Mouse (Mus musculus): ENCODE measurements around the gene Psmb3. TPM values are rescaled to one million over a fixed set of nuclear protein-coding genes. Genes with fewer than 3 reads are reported as not detected.
A peak's percentile ranks its signal among the peaks of the same experiment; 100 is the strongest.

Gene Psmb3
- polyA plus RNA-seq, 1 experiment from 2014 or later, result 642 TPM

- H3K27ac ChIP-seq, result peak overlapping the region; percentile 66
- H3K4me1 ChIP-seq (replicated peaks), result peaks cover 40% of the 10 kb centered on the region
- WGBS, result 74% methylated on average over 11 of the region's 11 CpGs
- peak overlapping the region; percentile 53 for H3K4me3 ChIP-seq
- no peaks in the 10 kb centered on the region for H3K27me3 ChIP-seq (ENCODE audit: insufficient read depth, poor library complexity, severe bottlenecking)
- no peak for DNase-seq (ENCODE audit: low spot score)
- H3K9me3 ChIP-seq, result no peaks in the 10 kb centered on the region
- peaks cover 65% of the 10 kb centered on the region for H3K36me3 ChIP-seq
Measured at GRCm38 (mm10) chr11:97686322-97686908, 16.8 kb upstream of the Psmb3 start.

DNA sequence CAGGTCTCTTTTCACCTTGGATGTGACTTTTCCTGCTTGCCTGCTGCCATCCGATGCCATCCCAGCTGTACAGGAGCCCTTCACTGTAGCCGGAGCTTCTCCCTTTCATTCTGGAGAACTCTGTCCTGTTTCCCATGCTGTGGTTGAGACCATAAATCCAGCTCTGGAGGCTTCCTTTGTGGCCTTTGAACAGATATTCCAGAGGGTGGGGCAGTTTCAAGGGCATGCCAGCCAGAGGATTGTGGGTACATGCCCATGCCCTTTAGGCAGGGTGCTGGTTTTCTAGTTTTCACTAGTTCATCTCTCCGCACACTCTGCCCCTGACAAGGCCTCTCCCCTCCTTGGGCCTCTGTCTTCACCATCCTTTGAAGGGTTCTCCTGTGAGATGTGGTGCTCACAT, 16.1 kb upstream of the Psmb3 start:
- H3K27ac ChIP-seq, result peak overlapping the region; percentile 42; the same call in 1 of the 2 replicates
- H3K36me3 ChIP-seq, result peaks cover 65% of the 10 kb centered on the region
- H3K4me3 ChIP-seq, result peak overlapping the region; percentile 53
- DNase-seq (ENCODE audit: low spot score), result no peak
- WGBS, result 94% methylated on average over 3 of the region's 3 CpGs
- H3K9me3 ChIP-seq, result no peaks in the 10 kb centered on the region
- H3K4me1 ChIP-seq (replicated peaks), result peaks cover 40% of the 10 kb centered on the region
- H3K27me3 ChIP-seq (ENCODE audit: insufficient read depth, poor library complexity, severe bottlenecking), result no peaks in the 10 kb centered on the region

GRCm38 (mm10) chr11:97689861-97690260, 13.3 kb upstream of the Psmb3 start:
- no peaks in the 10 kb centered on the region for H3K27me3 ChIP-seq (ENCODE audit: insufficient read depth, poor library complexity, severe bottlenecking)
- peaks cover 67% of the 10 kb centered on the region for H3K36me3 ChIP-seq
- no peak overlapping the region for H3K4me3 ChIP-seq
- peaks cover 39% of the 10 kb centered on the region for H3K4me1 ChIP-seq (replicated peaks)
- H3K27ac ChIP-seq, result no peak overlapping the region
- DNase-seq (ENCODE audit: low spot score), result peak; percentile 77
- 35% methylated on average over 10 of the region's 10 CpGs for WGBS
- no peaks in the 10 kb centered on the region for H3K9me3 ChIP-seq

GRCm38 (mm10) chr11:97694435-97694834, 8.8 kb upstream of the Psmb3 start:
- no peak for DNase-seq (ENCODE audit: low spot score)
- Histone ChIP-seq H3K36me3 (peaks cover 52% of the 10 kb centered on the region), H3K27me3 (ENCODE audit: insufficient read depth, poor library complexity, severe bottlenecking) (no peaks in the 10 kb centered on the region), H3K9me3 (no peaks in the 10 kb centered on the region), H3K4me3 (0 out of 2 replicates have a peak overlapping the region, but pooled peaks have one; percentile 14), H3K27ac (peak overlapping the region; percentile 37), H3K4me1 (replicated peaks) (peaks cover 52% of the 10 kb centered on the region)
- WGBS, result 90% methylated on average over 4 of the region's 4 CpGs

- peak overlapping the region; percentile 68 for H3K27ac ChIP-seq
- no peaks in the 10 kb centered on the region for H3K27me3 ChIP-seq (ENCODE audit: insufficient read depth, poor library complexity, severe bottlenecking)
- no peak for DNase-seq (ENCODE audit: low spot score)
- no peaks in the 10 kb centered on the region for H3K9me3 ChIP-seq
- 69% methylated on average over 17 of the region's 17 CpGs for WGBS
- peaks cover 54% of the 10 kb centered on the region for H3K4me1 ChIP-seq (replicated peaks)
- H3K36me3 ChIP-seq, result peaks cover 47% of the 10 kb centered on the region
- H3K4me3 ChIP-seq, result peak overlapping the region; percentile 33; the same call in 1 of the 2 replicates
Measured at GRCm38 (mm10) chr11:97694921-97695711, 8.1 kb upstream of the Psmb3 start.

DNA sequence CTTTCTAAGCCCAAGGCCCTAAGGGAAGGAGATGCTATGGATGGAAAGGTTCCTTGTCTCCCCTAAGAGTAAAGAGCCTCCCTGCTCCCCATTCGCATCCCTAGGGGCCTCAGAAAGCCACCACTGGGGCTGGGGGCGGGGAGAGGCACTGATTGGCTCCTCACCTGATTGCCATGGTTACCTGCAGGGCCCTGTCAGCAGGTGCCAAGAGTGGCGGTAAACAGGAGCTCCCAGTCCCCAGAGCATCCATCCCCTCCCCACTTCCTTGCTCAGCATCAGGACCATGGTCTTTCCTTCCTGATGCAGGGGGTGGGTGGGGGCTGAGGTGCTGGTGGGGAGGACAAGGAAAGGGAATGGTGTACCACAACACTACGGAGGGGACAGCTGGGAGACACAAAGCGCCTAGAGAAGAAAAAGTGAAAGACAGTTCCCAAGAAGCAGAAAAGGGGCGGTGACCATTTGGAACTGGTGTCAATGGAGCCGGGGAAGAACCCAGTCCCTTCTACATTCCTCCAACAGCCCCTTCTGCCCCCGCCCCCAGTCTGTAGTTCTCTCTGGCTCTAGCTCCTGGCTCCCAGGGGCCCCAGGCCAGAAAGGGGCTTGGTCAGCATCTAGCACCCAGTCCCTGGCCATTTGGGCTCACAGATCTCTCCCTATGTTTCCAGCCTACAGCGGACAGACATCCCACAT, 7.3 kb upstream of the Psmb3 start:
- 30% methylated on average over 9 of the region's 9 CpGs for WGBS
- Histone ChIP-seq H3K9me3 (no peaks in the 10 kb centered on the region), H3K27ac (peak overlapping the region; percentile 68), H3K27me3 (ENCODE audit: insufficient read depth, poor library complexity, severe bottlenecking) (no peaks in the 10 kb centered on the region), H3K4me1 (replicated peaks) (peaks cover 60% of the 10 kb centered on the region), H3K4me3 (peak overlapping the region; percentile 33), H3K36me3 (peaks cover 40% of the 10 kb centered on the region)
- no peak for DNase-seq (ENCODE audit: low spot score)

- no peak for DNase-seq (ENCODE audit: low spot score)
- Histone ChIP-seq H3K4me3 (0 out of 2 replicates have a peak overlapping the region, but pooled peaks have one; percentile 33), H3K9me3 (no peaks in the 10 kb centered on the region), H3K27me3 (ENCODE audit: insufficient read depth, poor library complexity, severe bottlenecking) (no peaks in the 10 kb centered on the region), H3K27ac (no peak overlapping the region), H3K36me3 (peaks cover 32% of the 10 kb centered on the region), H3K4me1 (replicated peaks) (peaks cover 68% of the 10 kb centered on the region)
- 70% methylated on average over 8 of the region's 8 CpGs for WGBS
Measured at GRCm38 (mm10) chr11:97696669-97697068, 6.5 kb upstream of the Psmb3 start.

DNA sequence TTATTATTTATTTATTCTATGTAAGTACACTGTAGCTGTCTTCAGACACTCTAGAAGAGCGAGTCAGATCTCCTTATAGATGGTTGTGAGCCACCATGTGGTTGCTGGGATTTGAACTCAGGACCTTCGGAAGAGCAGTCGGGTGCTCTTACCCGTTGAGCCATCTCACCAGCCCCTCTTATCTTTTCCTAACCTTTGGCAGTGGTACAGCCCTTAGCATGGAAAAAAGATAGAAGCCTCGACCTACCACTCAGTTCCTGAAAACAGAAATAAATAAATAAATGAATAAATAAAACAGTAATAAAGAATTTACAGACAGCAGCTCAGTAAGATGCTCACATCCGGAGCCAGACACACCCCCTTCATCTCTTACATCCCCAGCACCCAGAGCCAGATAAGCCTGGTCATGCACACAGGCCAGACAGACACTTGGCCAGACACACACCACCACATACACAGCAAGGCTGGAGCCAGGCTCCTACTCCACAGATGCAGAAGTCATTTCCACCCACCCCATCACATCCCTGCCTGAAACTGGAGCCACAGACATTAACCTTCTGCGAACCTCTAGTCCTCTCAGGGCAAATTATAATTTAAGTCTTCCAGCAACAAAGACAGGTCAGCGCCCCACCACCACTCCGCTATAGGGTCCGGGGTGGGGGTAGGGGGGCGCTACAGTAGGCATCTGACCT, 5.9 kb upstream of the Psmb3 start:
- H3K9me3 ChIP-seq, result no peaks in the 10 kb centered on the region
- no peaks in the 10 kb centered on the region for H3K27me3 ChIP-seq (ENCODE audit: insufficient read depth, poor library complexity, severe bottlenecking)
- H3K36me3 ChIP-seq, result peaks cover 25% of the 10 kb centered on the region
- H3K4me1 ChIP-seq (replicated peaks), result peaks cover 74% of the 10 kb centered on the region
- WGBS, result 66% methylated on average over 11 of the region's 11 CpGs
- peak overlapping the region; percentile 85 for H3K4me3 ChIP-seq
- peak overlapping the region; percentile 99 for H3K27ac ChIP-seq
- no peak for DNase-seq (ENCODE audit: low spot score)

DNA sequence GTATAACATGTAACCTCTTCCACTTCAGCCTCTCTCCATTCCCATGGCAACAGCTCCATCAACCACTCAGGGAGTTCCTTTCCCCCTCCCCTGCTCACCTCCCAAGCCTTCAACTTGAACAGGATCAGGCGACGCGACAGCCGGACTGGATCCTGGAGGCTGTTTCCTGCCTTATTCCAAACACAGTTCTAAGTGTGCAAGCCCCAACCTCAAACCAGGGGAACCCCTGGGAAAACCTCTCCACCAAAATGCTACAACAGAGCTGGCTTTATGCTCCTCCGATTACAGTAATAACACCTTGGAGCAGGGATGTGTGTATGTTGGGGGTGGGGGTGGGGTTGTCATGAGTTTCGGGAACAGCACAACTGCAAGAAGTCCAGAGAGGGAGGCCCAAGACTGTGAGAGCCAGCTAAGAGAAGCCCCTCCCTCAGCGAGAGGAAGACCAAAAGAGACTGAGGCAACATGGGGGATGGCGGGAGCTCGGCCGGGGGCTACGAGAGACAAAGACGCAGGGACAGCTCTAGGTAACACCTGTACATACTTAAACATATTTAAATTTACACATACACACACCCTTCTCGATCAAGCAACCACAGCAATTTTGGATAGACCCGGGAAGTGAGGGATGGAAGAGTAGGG, 5.2 kb upstream of the Psmb3 start:
- Histone ChIP-seq H3K36me3 (peaks cover 18% of the 10 kb centered on the region), H3K4me1 (replicated peaks) (peaks cover 74% of the 10 kb centered on the region), H3K27ac (peak overlapping the region; percentile 99), H3K9me3 (no peaks in the 10 kb centered on the region), H3K4me3 (peak overlapping the region; percentile 85), H3K27me3 (ENCODE audit: insufficient read depth, poor library complexity, severe bottlenecking) (no peaks in the 10 kb centered on the region)
- 3% methylated on average over 14 of the region's 14 CpGs for WGBS
- peak; percentile 48 for DNase-seq (ENCODE audit: low spot score)

DNA sequence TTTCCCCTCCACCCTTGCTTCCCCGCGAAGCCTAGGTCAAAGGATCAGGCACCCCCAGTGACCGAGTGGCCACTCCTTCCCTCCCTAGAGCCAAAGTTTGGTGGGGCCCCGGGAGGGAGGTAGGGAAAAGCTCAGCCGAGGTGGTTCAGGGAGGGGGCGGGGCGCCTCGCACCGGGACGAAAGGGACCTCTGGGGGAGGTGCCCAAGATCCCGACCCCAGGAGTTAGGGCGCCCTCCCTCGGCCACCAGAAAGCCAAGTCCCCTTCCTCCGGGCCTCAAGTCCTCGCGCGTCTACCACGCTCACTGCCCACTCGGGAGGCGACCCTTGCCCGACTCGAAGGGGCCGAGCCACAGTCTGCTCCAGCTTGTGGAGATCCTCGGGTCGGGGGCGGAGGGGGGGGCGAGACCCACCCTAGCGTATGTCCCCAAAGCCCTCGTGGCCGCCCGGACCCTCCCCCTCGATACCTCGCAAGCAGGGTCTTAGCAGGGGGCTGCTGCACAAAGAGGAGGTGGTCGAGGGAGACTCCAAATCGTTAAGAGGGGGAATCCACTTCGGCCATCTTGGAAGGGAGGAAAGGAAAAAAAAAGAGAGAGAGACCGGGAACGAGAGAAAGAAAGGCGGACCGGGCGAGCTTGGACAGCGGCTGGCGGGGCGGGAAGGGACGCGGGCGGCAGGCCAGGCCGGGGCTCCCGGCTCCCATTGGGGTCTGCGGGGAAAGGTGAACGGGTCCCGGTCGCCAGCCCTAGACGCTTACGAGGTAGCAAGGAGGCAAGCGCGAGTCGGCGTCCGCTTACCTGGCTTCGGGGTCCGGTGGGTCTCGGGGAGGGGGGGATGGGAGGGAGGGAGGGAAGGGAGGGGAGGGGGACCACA, 4.2 kb upstream of the Psmb3 start:
- under 1% methylated on average over 63 of the region's 63 CpGs for WGBS
- Histone ChIP-seq H3K36me3 (peaks cover 10% of the 10 kb centered on the region; the same call in 1 of the 2 replicates), H3K27ac (peak overlapping the region; percentile 99), H3K27me3 (ENCODE audit: insufficient read depth, poor library complexity, severe bottlenecking) (no peaks in the 10 kb centered on the region), H3K4me3 (peak overlapping the region; percentile 85), H3K9me3 (no peaks in the 10 kb centered on the region), H3K4me1 (replicated peaks) (peaks cover 79% of the 10 kb centered on the region)
- DNase-seq (ENCODE audit: low spot score), result peak; percentile 86

- Histone ChIP-seq H3K9me3 (no peaks in the 10 kb centered on the region), H3K36me3 (peaks cover 7% of the 10 kb centered on the region; the same call in 1 of the 2 replicates), H3K27ac (peak overlapping the region; percentile 99), H3K4me1 (replicated peaks) (peaks cover 80% of the 10 kb centered on the region), H3K27me3 (ENCODE audit: insufficient read depth, poor library complexity, severe bottlenecking) (no peaks in the 10 kb centered on the region), H3K4me3 (peak overlapping the region; percentile 85)
- peak; percentile 96 for DNase-seq (ENCODE audit: low spot score)
- 0% methylated on average over 6 of the region's 9 CpGs for WGBS
Measured at GRCm38 (mm10) chr11:97699626-97700002, 3.6 kb upstream of the Psmb3 start.

Measured in hindbrain, embryonic 10.5 days (tissue).